Mouse (Mus musculus) embryonic facial prominence, embryonic 15.5 days (tissue): ENCODE measurements at regions not wholly inside any gene's neighbourhood (a gene's known extent, or its start where the extent isn't known, plus 50 kb on each side); places are given as distances from the start of the nearest gene placed in this dataset.
A peak's percentile ranks its signal among the peaks of the same experiment; 100 is the strongest.

Experiments used
- ATAC-seq: fragments of 200-750 bp; cut with Nextera tagmentation; 2 replicates; pipeline ENCODE4 v1.8.0; 2017; ENCODE audit warnings: low read depth, moderate TSS enrichment; ENCODE audit not compliant: insufficient number of reproducible peaks, low FRiP score, low TSS enrichment
- H3K27ac ChIP-seq: fragments of 300-500 bp; sonication (generic); replicated peaks from 2 replicates; pipeline ENCODE4 v1.5.1; 2015; ENCODE audit warnings: mild to moderate bottlenecking, inconsistent platforms
- H3K27me3 ChIP-seq: fragments of 300-500 bp; sonication (generic); 2 replicates; pipeline ENCODE4 v1.6.1; 2015; ENCODE audit warnings: inconsistent platforms
- H3K36me3 ChIP-seq: fragments of 300-500 bp; sonication (generic); 2 replicates; pipeline ENCODE4 v1.6.1; 2015; ENCODE audit warnings: mild to moderate bottlenecking, inconsistent platforms
- H3K4me1 ChIP-seq: fragments of 300-500 bp; sonication (generic); 2 replicates; pipeline ENCODE4 v1.6.1; 2015; ENCODE audit warnings: inconsistent platforms
- H3K4me2 ChIP-seq: fragments of 300-500 bp; sonication (generic); replicated peaks from 2 replicates; pipeline ENCODE4 v1.6.1; 2015; ENCODE audit warnings: mild to moderate bottlenecking, inconsistent platforms
- H3K4me3 ChIP-seq: fragments of 300-500 bp; sonication (generic); replicated peaks from 2 replicates; pipeline ENCODE4 v1.5.1; 2015; ENCODE audit warnings: mild to moderate bottlenecking, inconsistent platforms
- H3K9ac ChIP-seq: fragments of 300-500 bp; sonication (generic); 2 replicates; pipeline ENCODE4 v1.6.1; 2015; ENCODE audit warnings: inconsistent platforms
- H3K9me3 ChIP-seq: fragments of 300-500 bp; sonication (generic); replicated peaks from 2 replicates; pipeline ENCODE4 v1.6.1; 2016; ENCODE audit warnings: inconsistent platforms
- WGBS: fragments of 180-500 bp; shearing (Covaris S2); methylation state at CpG from one replicate; pipeline ENCODE4 v1.1.7; 2015; 5-methylcytosine and 5-hydroxymethylcytosine counted together

- 86% methylated on average over 3 of the region's 3 CpGs for WGBS
- no peaks in the 10 kb centered on the region for H3K36me3 ChIP-seq
- no peaks in the 10 kb centered on the region for H3K4me1 ChIP-seq
- H3K27me3 ChIP-seq = no peaks in the 10 kb centered on the region
- no peak overlapping the region for H3K27ac ChIP-seq
- no peak overlapping the region for H3K4me3 ChIP-seq
- no peak overlapping the region for H3K4me2 ChIP-seq
- no peak overlapping the region for H3K9ac ChIP-seq
- ATAC-seq = no peak
- H3K9me3 ChIP-seq = no peaks in the 10 kb centered on the region
Measured at GRCm38 (mm10) chr1:47854372-47854771, 961.7 kb upstream of the Slc39a10 start.

DNA sequence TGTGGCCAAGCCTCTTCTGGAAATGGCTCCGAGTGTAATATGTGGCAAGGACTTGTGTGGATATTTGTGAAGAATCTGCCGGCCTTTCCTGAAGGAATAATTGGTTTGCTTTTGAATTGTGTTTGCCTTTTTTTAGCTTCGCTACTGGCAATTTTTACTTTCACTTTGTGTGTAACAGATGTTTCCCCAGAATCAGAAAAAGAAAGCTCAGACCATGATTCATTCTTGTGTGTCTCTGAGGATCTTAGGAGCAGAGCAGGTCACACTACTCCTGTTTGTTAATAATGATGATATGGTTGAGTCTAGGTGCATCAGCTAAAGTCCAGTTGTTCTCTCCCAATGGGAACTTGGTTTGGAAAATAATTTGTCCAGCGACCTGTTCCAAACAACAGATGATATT lies 961.3 kb upstream of the Slc39a10 start:
- Histone ChIP-seq H3K36me3 (no peaks in the 10 kb centered on the region), H3K9me3 (no peaks in the 10 kb centered on the region), H3K4me3 (no peak overlapping the region), H3K9ac (no peak overlapping the region), H3K27me3 (no peaks in the 10 kb centered on the region), H3K27ac (no peak overlapping the region), H3K4me1 (no peaks in the 10 kb centered on the region), H3K4me2 (no peak overlapping the region)
- WGBS = 78% methylated on average over 4 of the region's 4 CpGs
- ATAC-seq = no peak

DNA sequence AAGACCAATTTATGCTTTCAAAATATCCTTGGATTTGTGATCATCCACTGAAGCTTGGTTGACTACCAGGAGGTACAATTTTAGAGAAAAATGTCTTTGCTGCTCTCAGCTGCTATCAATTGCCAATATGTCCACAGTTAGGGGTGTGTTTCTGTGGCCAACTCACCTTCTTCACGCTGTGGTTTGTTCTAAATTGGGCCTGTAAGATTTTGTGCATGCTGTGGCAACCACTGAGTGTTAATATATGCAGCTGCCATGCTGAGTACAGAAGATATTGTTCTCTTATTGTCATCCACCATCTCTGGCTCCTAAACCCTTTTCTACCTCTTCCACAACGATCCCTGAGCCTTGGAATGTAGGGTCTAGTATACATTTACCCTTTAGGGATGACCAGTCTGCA lies 948.2 kb upstream of the Slc39a10 start:
- Histone ChIP-seq H3K4me3 (no peak overlapping the region), H3K9me3 (no peaks in the 10 kb centered on the region), H3K9ac (no peak overlapping the region), H3K27me3 (no peaks in the 10 kb centered on the region), H3K4me2 (no peak overlapping the region), H3K27ac (no peak overlapping the region), H3K36me3 (no peaks in the 10 kb centered on the region), H3K4me1 (no peaks in the 10 kb centered on the region)
- WGBS = 69% methylated on average over 2 of the region's 2 CpGs
- ATAC-seq = no peak

DNA sequence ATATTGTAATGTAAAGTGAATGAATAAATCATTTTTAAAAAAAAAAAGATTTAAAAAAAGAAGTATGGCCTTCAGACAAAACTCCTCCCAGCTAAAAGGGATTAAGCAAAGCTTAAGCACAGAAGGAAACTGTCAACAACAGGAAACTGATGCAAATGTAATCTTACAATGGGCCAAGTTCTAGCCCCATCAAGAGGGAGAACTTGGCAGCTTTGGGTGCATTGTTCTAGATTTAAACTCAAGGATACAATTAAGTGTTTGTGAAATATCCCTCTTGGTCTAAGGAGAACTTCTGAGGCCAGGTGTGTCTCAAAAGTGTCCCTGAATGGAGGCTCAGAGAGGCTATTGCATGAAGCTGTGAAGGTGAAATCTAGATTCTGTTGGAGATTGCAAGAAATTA lies 941.4 kb upstream of the Slc39a10 start:
- Histone ChIP-seq H3K9me3 (no peaks in the 10 kb centered on the region), H3K36me3 (no peaks in the 10 kb centered on the region), H3K27ac (no peak overlapping the region), H3K4me1 (no peaks in the 10 kb centered on the region), H3K9ac (no peak overlapping the region), H3K4me2 (no peak overlapping the region), H3K27me3 (no peaks in the 10 kb centered on the region), H3K4me3 (no peak overlapping the region)
- ATAC-seq = no peak

- no peaks in the 10 kb centered on the region for H3K4me1 ChIP-seq
- H3K4me2 ChIP-seq = no peak overlapping the region
- no peak overlapping the region for H3K4me3 ChIP-seq
- no peaks in the 10 kb centered on the region for H3K9me3 ChIP-seq
- H3K36me3 ChIP-seq = no peaks in the 10 kb centered on the region
- ATAC-seq = no peak
- WGBS = 90% methylated on average over 6 of the region's 6 CpGs
- no peaks in the 10 kb centered on the region for H3K27me3 ChIP-seq
- H3K27ac ChIP-seq = no peak overlapping the region
- no peak overlapping the region for H3K9ac ChIP-seq
Measured at GRCm38 (mm10) chr1:47827206-47827605, 934.6 kb upstream of the Slc39a10 start.

- Histone ChIP-seq H3K4me1 (no peaks in the 10 kb centered on the region), H3K9me3 (no peaks in the 10 kb centered on the region), H3K27ac (no peak overlapping the region), H3K4me2 (no peak overlapping the region), H3K4me3 (no peak overlapping the region), H3K27me3 (no peaks in the 10 kb centered on the region), H3K9ac (no peak overlapping the region), H3K36me3 (no peaks in the 10 kb centered on the region)
- no peak for ATAC-seq
- WGBS = 24% methylated on average over 7 of the region's 7 CpGs
Measured at GRCm38 (mm10) chr1:47809508-47809907, 916.9 kb upstream of the Slc39a10 start.

- no peaks in the 10 kb centered on the region for H3K9me3 ChIP-seq
- ATAC-seq = 0 out of 2 replicates have a peak, but pooled peaks have one; percentile 24
- H3K27ac ChIP-seq = no peak overlapping the region
- no peak overlapping the region for H3K9ac ChIP-seq
- WGBS = 39% methylated on average over 3 of the region's 3 CpGs
- H3K4me3 ChIP-seq = no peak overlapping the region
- no peak overlapping the region for H3K4me2 ChIP-seq
- no peaks in the 10 kb centered on the region for H3K36me3 ChIP-seq
- H3K4me1 ChIP-seq = no peaks in the 10 kb centered on the region
- no peaks in the 10 kb centered on the region for H3K27me3 ChIP-seq
Measured at GRCm38 (mm10) chr1:47794763-47795162, 902.1 kb upstream of the Slc39a10 start.
